In genomic region chr3:156093689-156094088, GRCm38 (mm10) we compare ENCODE assay signal across 28 mouse cellular contexts.
"Had no signal": no experiment of that assay in that cellular context is flagged by ENCODE, and none has a peak within 500 bp of the region (broad histone marks: within the 10 kb centered on the region; RNA-seq: fewer than 3 reads in every experiment).

No protein-coding gene starts in this region.

- H3K36me3 ChIP-seq: embryonic facial prominence, embryonic 10.5 days; embryonic facial prominence, embryonic 12.5 days; embryonic facial prominence, embryonic 13.5 days; embryonic facial prominence, embryonic 15.5 days; forebrain, embryonic 10.5 days; forebrain, embryonic 12.5 days; forebrain, embryonic 15.5 days had no signal

- ATAC-seq: forebrain, embryonic 13.5 days; forebrain, embryonic 14.5 days; forebrain, embryonic 15.5 days; forebrain, embryonic 16.5 days; forebrain, postnatal 0 days had no signal

- H3K9me3 ChIP-seq: embryonic facial prominence, embryonic 10.5 days; embryonic facial prominence, embryonic 12.5 days; embryonic facial prominence, embryonic 13.5 days; embryonic facial prominence, embryonic 15.5 days; forebrain, embryonic 10.5 days; forebrain, embryonic 12.5 days; forebrain, embryonic 13.5 days; forebrain, embryonic 15.5 days had no signal

- H3K27ac ChIP-seq: embryonic facial prominence, embryonic 10.5 days; embryonic facial prominence, embryonic 12.5 days; embryonic facial prominence, embryonic 13.5 days; embryonic facial prominence, embryonic 15.5 days; forebrain, embryonic 10.5 days; forebrain, embryonic 12.5 days; forebrain, embryonic 13.5 days; forebrain, embryonic 15.5 days; gastrocnemius, adult 2 months had no signal

- H3K4me2 ChIP-seq: embryonic facial prominence, embryonic 12.5 days; embryonic facial prominence, embryonic 13.5 days; embryonic facial prominence, embryonic 15.5 days; forebrain, embryonic 12.5 days; forebrain, embryonic 13.5 days; forebrain, embryonic 15.5 days had no signal

- H3K9ac ChIP-seq: embryonic facial prominence, embryonic 12.5 days; embryonic facial prominence, embryonic 13.5 days; embryonic facial prominence, embryonic 15.5 days; forebrain, embryonic 12.5 days; forebrain, embryonic 13.5 days; forebrain, embryonic 15.5 days; forebrain, postnatal 0 days had no signal

- DNase-seq: cerebellum, adult 18-20 months; cerebellum, adult 2 months; cerebellum, adult 8-10 months; cerebellum, adult 9-10 months; cerebellum, adult 9-11 months; cerebellum, postnatal 10 days; cerebellum, postnatal 14 days; cerebellum, postnatal 25 days; cerebellum, postnatal 36 days; embryo, embryonic 11 days; forebrain, postnatal 0 days; gastrocnemius, adult 2 months; gastrocnemius, postnatal 10 days; gastrocnemius, postnatal 14 days; gastrocnemius, postnatal 25 days; gastrocnemius, postnatal 36 days; heart, adult 11 months had no signal

- H3K27me3 ChIP-seq: embryonic facial prominence, embryonic 12.5 days; embryonic facial prominence, embryonic 13.5 days; embryonic facial prominence, embryonic 15.5 days; forebrain, embryonic 12.5 days; forebrain, embryonic 13.5 days; forebrain, embryonic 15.5 days had no signal

- H3K4me3 ChIP-seq: embryonic facial prominence, embryonic 10.5 days; embryonic facial prominence, embryonic 12.5 days; embryonic facial prominence, embryonic 13.5 days; embryonic facial prominence, embryonic 15.5 days; erythroblast, embryonic 14.5 days; forebrain, embryonic 10.5 days; forebrain, embryonic 12.5 days; forebrain, embryonic 13.5 days; forebrain, embryonic 15.5 days; gastrocnemius, adult 2 months had no signal

- H3K4me1 ChIP-seq: embryonic facial prominence, embryonic 10.5 days; embryonic facial prominence, embryonic 12.5 days; embryonic facial prominence, embryonic 13.5 days; embryonic facial prominence, embryonic 15.5 days; forebrain, embryonic 10.5 days; forebrain, embryonic 12.5 days; forebrain, embryonic 13.5 days; forebrain, embryonic 15.5 days had no signal
